Mouse (Mus musculus) ES-Bruce4 (cell line): Measurements from ENCODE around the gene Dync1i1.

Source experiments
- CTCF ChIP-seq: IDR thresholded peaks from one replicate; pipeline ENCODE4 v1.8.1; 2011; ENCODE audit warnings: low read depth, low read length
- POLR2A ChIP-seq: IDR thresholded peaks from one replicate; pipeline ENCODE4 v1.8.1; 2011; ENCODE audit warnings: low read length; ENCODE audit not compliant: insufficient read depth

DNA sequence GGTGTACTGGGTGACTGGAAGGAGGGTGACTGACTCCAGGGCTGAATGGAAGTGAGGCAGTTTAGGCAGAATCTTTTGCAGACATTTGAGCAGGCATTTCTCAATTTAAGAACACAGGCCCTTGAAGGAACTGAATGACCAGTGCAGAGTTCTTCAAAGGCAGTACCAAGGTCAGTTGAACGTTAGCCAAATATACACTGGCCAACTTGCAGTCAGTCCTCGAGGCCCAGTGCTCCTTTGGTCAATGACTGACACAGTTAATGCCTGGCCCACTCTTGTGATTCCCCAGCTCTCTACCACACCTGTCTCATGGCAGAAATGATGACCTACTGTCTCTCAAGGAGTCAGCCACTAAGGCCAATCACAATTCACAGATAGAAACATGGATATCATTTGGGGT, 189.6 kb downstream of the Dync1i1 start:
- TF ChIP-seq POLR2A (no peak), CTCF (no peak)
